Mouse (Mus musculus) adrenal gland, postnatal 4 days (tissue): Measurements from ENCODE around the gene Irs3. TPM values are rescaled to one million over a fixed set of nuclear protein-coding genes. Genes with fewer than 3 reads are reported as not detected.

Source experiments
- DNase-seq, 2 experiments: peaks; one replicate each; pipeline ENCODE4 v3.0.0; 2021 to 2022; ENCODE audit warnings: low spot score in 2 of 2, mixed read lengths in 2 of 2
- total RNA-seq, 2 experiments: library from RNA; stranded (reverse); gene quantifications; 2 replicates each; pipeline ENCODE4 v1.2.3; 2021

The Irs3 gene
- total RNA-seq, 2 experiments from 2014 or later = 0.56 to 0.79 TPM

- DNase-seq = peak in 1 of 2 experiments; percentile 41
Measured at GRCm38 (mm10) chr5:137660064-137660688, 14.7 kb upstream of the Irs3 start.

- DNase-seq = peak in 1 of 2 experiments; percentile 71
Measured at GRCm38 (mm10) chr5:137656977-137657376, 11.5 kb upstream of the Irs3 start.

- DNase-seq = no peak
Measured at GRCm38 (mm10) chr5:137654746-137655145, 9.2 kb upstream of the Irs3 start.

- DNase-seq = no peak
Measured at GRCm38 (mm10) chr5:137653366-137653765, 7.9 kb upstream of the Irs3 start.

GRCm38 (mm10) chr5:137652474-137652873 lies 7.0 kb upstream of the Irs3 start:
- DNase-seq = peak in 1 of 2 experiments; percentile 39

GRCm38 (mm10) chr5:137649669-137650571 lies 4.4 kb upstream of the Irs3 start:
- DNase-seq = no peak

- no peak for DNase-seq
Measured at GRCm38 (mm10) chr5:137649251-137649650, 3.7 kb upstream of the Irs3 start.

GRCm38 (mm10) chr5:137647827-137648601 lies 2.5 kb upstream of the Irs3 start:
- DNase-seq = no peak

- no peak for DNase-seq
Measured at GRCm38 (mm10) chr5:137645091-137645651, 343 bp downstream of the Irs3 start.

GRCm38 (mm10) chr5:137644484-137644883 lies 1.0 kb downstream of the Irs3 start:
- DNase-seq = no peak

- DNase-seq = no peak
Measured at GRCm38 (mm10) chr5:137642886-137643285, 2.6 kb downstream of the Irs3 start.

GRCm38 (mm10) chr5:137641054-137641453 lies 4.5 kb downstream of the Irs3 start, which contains the start of gene Sap25:
Gene Sap25 (plus strand): TSS chr5:137641334.
- DNase-seq = no peak

GRCm38 (mm10) chr5:137639472-137639871 lies 6.0 kb downstream of the Irs3 start:
- DNase-seq = no peak

- no peak for DNase-seq
Measured at GRCm38 (mm10) chr5:137633397-137634084, 12.0 kb downstream of the Irs3 start.

GRCm38 (mm10) chr5:137631591-137631990 lies 13.9 kb downstream of the Irs3 start:
- DNase-seq = no peak

- DNase-seq = no peak
Measured at GRCm38 (mm10) chr5:137631171-137631570, 14.3 kb downstream of the Irs3 start.

GRCm38 (mm10) chr5:137630602-137631001 lies 14.9 kb downstream of the Irs3 start:
- no peak for DNase-seq

GRCm38 (mm10) chr5:137629906-137630545 lies 15.5 kb downstream of the Irs3 start:
- DNase-seq = no peak

- DNase-seq = no peak
Measured at GRCm38 (mm10) chr5:137629306-137629721, 16.2 kb downstream of the Irs3 start.
